In the genomic region with DNA sequence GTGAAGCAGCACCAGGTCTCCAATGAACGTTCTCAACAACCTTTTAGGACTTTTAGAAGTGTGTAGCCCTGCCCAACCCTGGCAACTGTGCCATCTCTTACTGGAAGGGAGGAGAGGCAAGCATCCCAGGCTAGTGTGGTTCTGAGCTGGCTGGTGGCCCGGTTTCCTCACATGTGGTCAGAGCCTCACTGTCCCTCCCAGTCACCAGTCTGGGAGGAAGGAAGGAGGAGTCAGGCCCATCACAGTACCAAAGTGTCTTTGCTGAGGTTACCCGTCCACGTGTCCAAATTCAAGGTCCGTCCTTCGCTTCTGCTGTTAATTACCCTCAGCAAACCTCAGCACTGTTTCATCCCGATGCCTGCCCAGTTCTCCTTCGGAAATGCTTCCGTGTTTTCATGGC, we compare ENCODE assay signal across 8 mouse cellular contexts. TPM values are rescaled to one million over a fixed set of nuclear protein-coding genes. Genes with fewer than 3 reads are reported as not detected.
A peak's percentile ranks its signal among the peaks of the same experiment; 100 is the strongest.
DNase-seq lines count a peak whose midpoint lies in the region; ATAC-seq and TF ChIP-seq lines count a peak whose summit lies in the region.

No protein-coding gene starts in this region.

- no peak overlapping the region for H3K4me3 ChIP-seq in forebrain, embryonic 11.5 days (ENCODE audit: low read depth, low read length)
- H3K4me3 ChIP-seq in intestine, embryonic 15.5 days (replicated peaks) = peak overlapping the region; percentile 32
- no peak overlapping the region for H3K4me3 ChIP-seq in liver, postnatal 0 days (ENCODE audit: low read depth, low read length)
- H3K4me3 ChIP-seq in neural tube, embryonic 15.5 days (replicated peaks) = peak overlapping the region; percentile 31

- peak overlapping the region; percentile 50 for H3K4me2 ChIP-seq in forebrain, embryonic 11.5 days (ENCODE audit: low read depth, low read length, severe bottlenecking)
- peak overlapping the region; percentile 75 for H3K4me2 ChIP-seq in intestine, embryonic 15.5 days (replicated peaks)
- peak overlapping the region; percentile 1; the same call in 1 of the 2 replicates for H3K4me2 ChIP-seq in liver, postnatal 0 days (ENCODE audit: low read depth, low read length)
- H3K4me2 ChIP-seq in neural tube, embryonic 15.5 days = peak overlapping the region; percentile 65

- TF ChIP-seq EP300 in liver, postnatal 0 days (IDR thresholded peaks at IDR 0.05; ENCODE audit: low read depth) = no peak

- WGBS in forebrain, embryonic 11.5 days = 36% methylated on average over 9 of the region's 9 CpGs
- WGBS in intestine, embryonic 15.5 days = 42% methylated on average over 9 of the region's 9 CpGs
- 51% methylated on average over 9 of the region's 9 CpGs for WGBS in liver, postnatal 0 days (ENCODE audit: insufficient replicate concordance)
- 36% methylated on average over 9 of the region's 9 CpGs for WGBS in neural tube, embryonic 15.5 days

- DNase-seq in gastrocnemius, postnatal 10 days = peak; percentile 63
- DNase-seq in gastrocnemius, adult 18-20 months (ENCODE audit: low spot score) = no peak
- peak; percentile 61 for DNase-seq in adrenal gland, postnatal 14 days
- no peak for DNase-seq in forebrain, embryonic 11.5 days (ENCODE audit: low spot score)
- DNase-seq in liver, postnatal 0 days = no peak
- DNase-seq in thymus, postnatal 4 days = no peak

- ATAC-seq in forebrain, embryonic 11.5 days (replicated peaks; ENCODE audit: low FRiP score) = no peak
- ATAC-seq in intestine, embryonic 15.5 days = peak; percentile 50
- no peak for ATAC-seq in liver, postnatal 0 days
- peak; percentile 72 for ATAC-seq in neural tube, embryonic 15.5 days (ENCODE audit: low FRiP score)

- no peak overlapping the region; the same call in 1 of the 2 replicates for H3K9ac ChIP-seq in forebrain, embryonic 11.5 days (ENCODE audit: low read length)
- H3K9ac ChIP-seq in intestine, embryonic 15.5 days = no peak overlapping the region
- H3K9ac ChIP-seq in liver, postnatal 0 days (replicated peaks) = no peak overlapping the region
- 0 out of 2 replicates have a peak overlapping the region, but pooled peaks have one; percentile 8 for H3K9ac ChIP-seq in neural tube, embryonic 15.5 days (replicated peaks)

- no peaks in the 10 kb centered on the region for H3K27me3 ChIP-seq in forebrain, embryonic 11.5 days (ENCODE audit: control insufficient read depth, insufficient read depth, low read length)
- H3K27me3 ChIP-seq in intestine, embryonic 15.5 days (replicated peaks) = no peaks in the 10 kb centered on the region
- H3K27me3 ChIP-seq in liver, postnatal 0 days (ENCODE audit: insufficient read depth, low read length) = peaks cover 34% of the 10 kb centered on the region
- H3K27me3 ChIP-seq in neural tube, embryonic 15.5 days (replicated peaks) = no peaks in the 10 kb centered on the region

- no peak overlapping the region for H3K27ac ChIP-seq in forebrain, embryonic 11.5 days (ENCODE audit: low read depth, low read length)
- peak overlapping the region; percentile 64 for H3K27ac ChIP-seq in intestine, embryonic 15.5 days
- no peak overlapping the region for H3K27ac ChIP-seq in liver, postnatal 0 days (ENCODE audit: low read depth)
- H3K27ac ChIP-seq in neural tube, embryonic 15.5 days (replicated peaks) = peak overlapping the region; percentile 54

- no peak for TF ChIP-seq CTCF in liver, postnatal 0 days (IDR thresholded peaks at IDR 0.05; ENCODE audit: low read depth)

- H3K4me1 ChIP-seq in forebrain, embryonic 11.5 days (replicated peaks; ENCODE audit: control insufficient read depth, insufficient read depth, low read length) = no peaks in the 10 kb centered on the region; the same call in 1 of the 2 replicates
- H3K4me1 ChIP-seq in intestine, embryonic 15.5 days (replicated peaks) = peaks cover 28% of the 10 kb centered on the region
- no peaks in the 10 kb centered on the region for H3K4me1 ChIP-seq in liver, postnatal 0 days (ENCODE audit: insufficient read depth)
- H3K4me1 ChIP-seq in neural tube, embryonic 15.5 days = peaks cover 10% of the 10 kb centered on the region

- H3K9me3 ChIP-seq in forebrain, embryonic 11.5 days (ENCODE audit: control insufficient read depth, low read length) = no peaks in the 10 kb centered on the region
- no peaks in the 10 kb centered on the region for H3K9me3 ChIP-seq in intestine, embryonic 15.5 days
- H3K9me3 ChIP-seq in liver, postnatal 0 days (ENCODE audit: low read length) = no peaks in the 10 kb centered on the region
- H3K9me3 ChIP-seq in neural tube, embryonic 15.5 days (replicated peaks) = no peaks in the 10 kb centered on the region

- no peaks in the 10 kb centered on the region for H3K36me3 ChIP-seq in forebrain, embryonic 11.5 days (ENCODE audit: control insufficient read depth, insufficient read depth, low read length)
- H3K36me3 ChIP-seq in intestine, embryonic 15.5 days = no peaks in the 10 kb centered on the region
- no peaks in the 10 kb centered on the region for H3K36me3 ChIP-seq in liver, postnatal 0 days (replicated peaks; ENCODE audit: insufficient read depth, low read length)
- H3K36me3 ChIP-seq in neural tube, embryonic 15.5 days = no peaks in the 10 kb centered on the region

RNA-seq across cellular contexts. Expression of a gene that starts 12.2 kb away (rescaled TPM):
- total RNA-seq in gastrocnemius, postnatal 10 days (2021) = 1 to 10 TPM in 1 of 2 experiments, under 1 TPM in 1; 0.21 to 1.6 TPM
- total RNA-seq in gastrocnemius, adult 18-20 months (2021) = under 1 TPM in 1 of 2 experiments, not detected in 1; 0.07 TPM
- total RNA-seq in adrenal gland, postnatal 14 days (2021) = 0.26 and 0.52 TPM in 2 replicates
- polyA plus RNA-seq in forebrain, embryonic 11.5 days (2014; fragmentation: Nextera tagmentation; extraction: Ambion mirVana) = 0.40 and 0.48 TPM in 2 replicates
- polyA plus RNA-seq in intestine, embryonic 15.5 days (2015; fragmentation: Nextera tagmentation; extraction: Ambion mirVana) = 1.0 and 1.6 TPM in 2 replicates
- 0.21 and 0.22 TPM in 2 replicates for polyA plus RNA-seq in liver, postnatal 0 days (2015; fragmentation: Nextera tagmentation; extraction: Ambion mirVana)
- 3.8 and 4.2 TPM in 2 replicates for polyA plus RNA-seq in neural tube, embryonic 15.5 days (2015; fragmentation: Nextera tagmentation; extraction: Ambion mirVana)

RNA-seq across cellular contexts. Expression of a gene that starts 36.0 kb away (rescaled TPM):
- total RNA-seq in gastrocnemius, postnatal 10 days (2021) = 1,000 to 10,000 TPM; 2,006 to 2,318 TPM
- 1,000 to 10,000 TPM; 2,790 to 2,981 TPM for total RNA-seq in gastrocnemius, adult 18-20 months (2021)
- total RNA-seq in adrenal gland, postnatal 14 days (2021) = 647 and 658 TPM in 2 replicates
- 2,195 and 2,371 TPM in 2 replicates for polyA plus RNA-seq in forebrain, embryonic 11.5 days (2014; fragmentation: Nextera tagmentation; extraction: Ambion mirVana)
- polyA plus RNA-seq in intestine, embryonic 15.5 days (2015; fragmentation: Nextera tagmentation; extraction: Ambion mirVana) = 1,208 and 1,228 TPM in 2 replicates
- 108 and 117 TPM in 2 replicates for polyA plus RNA-seq in liver, postnatal 0 days (2015; fragmentation: Nextera tagmentation; extraction: Ambion mirVana)
- 997 and 1,089 TPM in 2 replicates for polyA plus RNA-seq in neural tube, embryonic 15.5 days (2015; fragmentation: Nextera tagmentation; extraction: Ambion mirVana)

RNA-seq across cellular contexts. Expression of a gene that starts 58.4 kb away (rescaled TPM):
- 1 to 10 TPM; 6.5 to 8.5 TPM for total RNA-seq in gastrocnemius, postnatal 10 days (2021)
- 10 to 100 TPM; 10.3 to 11.8 TPM for total RNA-seq in gastrocnemius, adult 18-20 months (2021)
- total RNA-seq in adrenal gland, postnatal 14 days (2021) = 5.5 and 6.6 TPM in 2 replicates
- 16.0 and 19.8 TPM in 2 replicates for polyA plus RNA-seq in forebrain, embryonic 11.5 days (2014; fragmentation: Nextera tagmentation; extraction: Ambion mirVana)
- 11.2 and 12.0 TPM in 2 replicates for polyA plus RNA-seq in intestine, embryonic 15.5 days (2015; fragmentation: Nextera tagmentation; extraction: Ambion mirVana)
- 1.6 and 2.1 TPM in 2 replicates for polyA plus RNA-seq in liver, postnatal 0 days (2015; fragmentation: Nextera tagmentation; extraction: Ambion mirVana)
- 8.4 and 11.3 TPM in 2 replicates for polyA plus RNA-seq in neural tube, embryonic 15.5 days (2015; fragmentation: Nextera tagmentation; extraction: Ambion mirVana)

RNA-seq across cellular contexts. Expression of a gene that starts 58.6 kb away (rescaled TPM):
- 10 to 100 TPM; 14.9 to 24.5 TPM for total RNA-seq in gastrocnemius, postnatal 10 days (2021)
- total RNA-seq in gastrocnemius, adult 18-20 months (2021) = 1 to 10 TPM; 7.4 to 7.5 TPM
- total RNA-seq in adrenal gland, postnatal 14 days (2021) = 14.1 and 18.9 TPM in 2 replicates
- 18.4 and 19.2 TPM in 2 replicates for polyA plus RNA-seq in forebrain, embryonic 11.5 days (2014; fragmentation: Nextera tagmentation; extraction: Ambion mirVana)
- polyA plus RNA-seq in intestine, embryonic 15.5 days (2015; fragmentation: Nextera tagmentation; extraction: Ambion mirVana) = 9.5 and 14.0 TPM in 2 replicates
- polyA plus RNA-seq in liver, postnatal 0 days (2015; fragmentation: Nextera tagmentation; extraction: Ambion mirVana) = 2.7 and 2.9 TPM in 2 replicates
- 21.1 and 23.8 TPM in 2 replicates for polyA plus RNA-seq in neural tube, embryonic 15.5 days (2015; fragmentation: Nextera tagmentation; extraction: Ambion mirVana)

Comparison
In these comparisons a context has a peak if more than half of its experiments do, and no peak if none do; other contexts are left out.
1. DNase-seq: peak in gastrocnemius, postnatal 10 days (single experiment) and adrenal gland, postnatal 14 days (single experiment); none in gastrocnemius, adult 18-20 months (single experiment), forebrain, embryonic 11.5 days (single experiment), liver, postnatal 0 days (single experiment) and thymus, postnatal 4 days (single experiment).
2. ATAC-seq: peak in intestine, embryonic 15.5 days (single experiment) and neural tube, embryonic 15.5 days (single experiment); none in forebrain, embryonic 11.5 days (single experiment) and liver, postnatal 0 days (single experiment).
3. H3K27ac ChIP-seq: peak in intestine, embryonic 15.5 days (single experiment) and neural tube, embryonic 15.5 days (single experiment); none in forebrain, embryonic 11.5 days (single experiment) and liver, postnatal 0 days (single experiment).
4. H3K4me2 ChIP-seq: peak in every context shown above with its lines; median percentile 75 in intestine, embryonic 15.5 days; 65 in neural tube, embryonic 15.5 days; 50 in forebrain, embryonic 11.5 days; 1 in liver, postnatal 0 days.
5. H3K4me3 ChIP-seq: peak in intestine, embryonic 15.5 days (single experiment) and neural tube, embryonic 15.5 days (single experiment); none in forebrain, embryonic 11.5 days (single experiment) and liver, postnatal 0 days (single experiment).